20 mouse cellular contexts compared by ENCODE assay signal in the genomic region with DNA sequence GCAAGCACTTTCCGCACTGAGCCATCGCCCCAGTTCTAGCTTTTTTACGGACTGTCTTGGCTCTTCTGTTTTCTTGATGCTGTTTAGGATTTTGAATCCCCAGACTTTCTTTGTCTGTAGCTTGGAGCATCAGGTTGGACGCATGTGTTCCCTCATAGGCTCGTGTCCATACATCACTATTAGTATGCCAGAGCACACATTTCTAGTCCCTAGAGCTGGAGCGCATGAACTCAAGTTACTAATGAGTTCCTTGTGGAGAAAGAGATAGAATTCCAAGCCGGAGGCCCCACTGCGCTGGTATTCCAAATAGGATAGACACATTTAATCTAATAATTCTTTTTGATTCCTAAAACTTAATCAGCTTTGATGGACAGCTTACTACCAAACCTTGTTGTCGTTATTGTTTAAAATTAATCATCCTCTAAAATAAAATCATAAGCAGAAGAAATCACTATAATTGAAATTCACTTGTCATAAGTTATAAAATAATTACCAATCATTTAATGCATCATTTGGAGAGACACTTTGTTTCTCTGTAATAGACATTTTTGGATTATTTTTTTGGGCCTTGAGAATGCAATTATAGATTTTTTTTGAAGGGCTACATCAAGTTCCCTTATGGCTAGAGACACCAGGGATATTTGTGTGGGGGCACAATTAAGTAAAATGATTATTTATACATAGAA.
DNase-seq lines count a peak whose midpoint lies in the region; ATAC-seq and TF ChIP-seq lines count a peak whose summit lies in the region.
"Had no signal": no experiment of that assay in that cellular context is flagged by ENCODE, and none has a peak within 500 bp of the region (broad histone marks: within the 10 kb centered on the region; RNA-seq: fewer than 3 reads in every experiment).

No protein-coding gene starts in this region.

- 40% methylated on average over 9 of the region's 9 CpGs for WGBS in embryonic facial prominence, embryonic 14.5 days
- WGBS in stomach, postnatal 0 days: 82% methylated on average over 9 of the region's 9 CpGs

- no peaks in the 10 kb centered on the region for H3K27me3 ChIP-seq in embryonic facial prominence, embryonic 14.5 days (replicated peaks; ENCODE audit: control insufficient read depth, insufficient read depth, low read length)
- H3K27me3 ChIP-seq in stomach, postnatal 0 days (ENCODE audit: control insufficient read depth, insufficient read depth, low read length): no peaks in the 10 kb centered on the region
- H3K27me3 ChIP-seq: liver, embryonic 13.5 days; midbrain, embryonic 12.5 days; Patski had no signal

- DNase-seq in Muller cell, postnatal 12 days (ENCODE audit: inconsistent ontology term): peak; percentile 80
- peak; percentile 52 for DNase-seq in brain, embryonic 14.5 days (ENCODE audit: low read depth)
- peak; percentile 88 for DNase-seq in embryonic facial prominence, embryonic 14.5 days (ENCODE audit: low spot score)
- DNase-seq in mesoderm, embryonic 11.5 days (ENCODE audit: low read depth, low spot score): peak; percentile 52
- no peak for DNase-seq in urinary bladder, postnatal 4 days (ENCODE audit: low spot score in 2 of 2)
- no peak for DNase-seq in stomach, postnatal 0 days (ENCODE audit: low spot score)
- no peak for DNase-seq in cerebellum, adult 9-10 months
- DNase-seq: adrenal gland, adult 8-10 months; cerebellum, postnatal 36 days; gastrocnemius, postnatal 36 days; kidney, adult 2 months; kidney, postnatal 25 days; left cerebral cortex, postnatal 4 days; liver, embryonic 13.5 days; lung, embryonic 14.5 days; lung, postnatal 36 days; thymus, postnatal 36 days had no signal

- ATAC-seq in embryonic facial prominence, embryonic 14.5 days (ENCODE audit: low read depth): peak; percentile 62
- ATAC-seq in stomach, postnatal 0 days (ENCODE audit: low FRiP score, low TSS enrichment): no peak
- ATAC-seq: Patski had no signal

- no peak for TF ChIP-seq POLR2A in brain, embryonic 14.5 days (IDR thresholded peaks at IDR 0.05; ENCODE audit: borderline replicate concordance, extremely low read depth, insufficient read depth, insufficient read length, poor library complexity, severe bottlenecking)

- no peaks in the 10 kb centered on the region for H3K36me3 ChIP-seq in embryonic facial prominence, embryonic 14.5 days (ENCODE audit: control insufficient read depth, insufficient read depth, low read length)
- H3K36me3 ChIP-seq in stomach, postnatal 0 days (ENCODE audit: control insufficient read depth, insufficient read depth, low read length): no peaks in the 10 kb centered on the region
- H3K36me3 ChIP-seq: liver, embryonic 13.5 days; midbrain, embryonic 12.5 days had no signal

- TF ChIP-seq EP300 in stomach, postnatal 0 days (optimal IDR thresholded peaks at IDR 0.05): no peak

- H3K4me2 ChIP-seq in embryonic facial prominence, embryonic 14.5 days (ENCODE audit: low read depth, low read length): no peak overlapping the region
- no peak overlapping the region for H3K4me2 ChIP-seq in stomach, postnatal 0 days (replicated peaks; ENCODE audit: low read depth)
- H3K4me2 ChIP-seq: liver, embryonic 13.5 days; lung, embryonic 14.5 days; midbrain, embryonic 12.5 days had no signal

- no peak overlapping the region for H3K9ac ChIP-seq in embryonic facial prominence, embryonic 14.5 days (ENCODE audit: low read depth, low read length)
- no peak overlapping the region for H3K9ac ChIP-seq in stomach, postnatal 0 days (ENCODE audit: low read length)
- H3K9ac ChIP-seq: liver, embryonic 13.5 days; lung, embryonic 14.5 days; midbrain, embryonic 12.5 days had no signal

- no peaks in the 10 kb centered on the region for H3K9me3 ChIP-seq in embryonic facial prominence, embryonic 14.5 days (ENCODE audit: control insufficient read depth, low read length)
- no peaks in the 10 kb centered on the region for H3K9me3 ChIP-seq in stomach, postnatal 0 days (ENCODE audit: control insufficient read depth, low read length)
- H3K9me3 ChIP-seq: liver, embryonic 13.5 days; midbrain, embryonic 12.5 days had no signal

- peaks cover 5% of the 10 kb centered on the region for H3K4me1 ChIP-seq in embryonic facial prominence, embryonic 14.5 days (ENCODE audit: control insufficient read depth, insufficient read depth, low read length)
- H3K4me1 ChIP-seq in stomach, postnatal 0 days (replicated peaks; ENCODE audit: control insufficient read depth, insufficient read depth): no peaks in the 10 kb centered on the region
- H3K4me1 ChIP-seq: liver, embryonic 13.5 days had no signal

- H3K4me3 ChIP-seq in embryonic facial prominence, embryonic 14.5 days (ENCODE audit: low read depth, low read length): no peak overlapping the region
- H3K4me3 ChIP-seq in stomach, postnatal 0 days (ENCODE audit: low read depth, low read length): no peak overlapping the region
- H3K4me3 ChIP-seq: left cerebral cortex, adult 2 months; liver, embryonic 13.5 days; midbrain, embryonic 12.5 days had no signal

- H3K27ac ChIP-seq in embryonic facial prominence, embryonic 14.5 days (replicated peaks; ENCODE audit: low read depth, low read length): peak overlapping the region; percentile 53; the same call in 1 of the 2 replicates
- no peak overlapping the region for H3K27ac ChIP-seq in stomach, postnatal 0 days (replicated peaks)
- H3K27ac ChIP-seq: left cerebral cortex, adult 2 months; liver, embryonic 13.5 days had no signal

- TF ChIP-seq CTCF in brain, embryonic 14.5 days (IDR thresholded peaks at IDR 0.05; ENCODE audit: borderline replicate concordance, extremely low read depth, insufficient read depth, insufficient read length): no peak
- TF ChIP-seq CTCF in stomach, postnatal 0 days (IDR thresholded peaks at IDR 0.05; ENCODE audit: low read depth): no peak

Comparison
In these comparisons a context has a peak if more than half of its experiments do, and no peak if none do; other contexts are left out.
1. DNase-seq: peak in Muller cell, postnatal 12 days (single experiment), brain, embryonic 14.5 days (single experiment), embryonic facial prominence, embryonic 14.5 days (single experiment) and mesoderm, embryonic 11.5 days (single experiment); none in urinary bladder, postnatal 4 days (0 of 2), stomach, postnatal 0 days (single experiment) and cerebellum, adult 9-10 months (single experiment).